Mouse (Mus musculus) gastrocnemius, adult 2 months (tissue): ENCODE measurements around the gene Ralgapa2. TPM values are rescaled to one million over a fixed set of nuclear protein-coding genes. Genes with fewer than 3 reads are reported as not detected.
A peak's percentile ranks its signal among the peaks of the same experiment; 100 is the strongest.

Experiments used
- DNase-seq: peaks from one replicate; pipeline ENCODE4 v3.0.0; 2022
- H3K27ac ChIP-seq: fragments of 200-600 bp; 2 replicates; pipeline ENCODE4 v1.8.1; 2022; ENCODE audit warnings: mild to moderate bottlenecking
- H3K4me3 ChIP-seq: fragments of 200-600 bp; 2 replicates; pipeline ENCODE4 v1.8.1; 2022; ENCODE audit warnings: mild to moderate bottlenecking, moderate library complexity
- CTCF ChIP-seq: fragments of 200-600 bp; IDR thresholded peaks from 2 replicates; pipeline ENCODE4 v1.8.1; 2022; ENCODE audit warnings: antibody characterized with exemption, mild to moderate bottlenecking, moderate library complexity
- intact Hi-C: fragments of 180-260 bp; cut with DNase I; formaldehyde crosslinking; loops from one replicate; pipeline ENCODE4 v1.15.1; 2025
- total RNA-seq, 2 experiments: library from RNA; stranded (reverse); gene quantifications; 2 replicates each; pipeline ENCODE4 v1.2.3; 2021

Ralgapa2 gene
- total RNA-seq, 2 experiments from 2014 or later: 5.8 to 9.6 TPM

GRCm38 (mm10) chr2:146221076-146221928 is 290.8 kb downstream of the Ralgapa2 start, which contains the start of gene Insm1:
TSS of gene Insm1 (plus strand) at chr2:146221921.
- intact Hi-C loops: no loop called here
- TF ChIP-seq CTCF: no peak

GRCm38 (mm10) chr2:146220591-146221075 is 291.5 kb downstream of the Ralgapa2 start:
- TF ChIP-seq CTCF: no peak
- H3K27ac ChIP-seq: no peak overlapping the region
- H3K4me3 ChIP-seq: peak overlapping the region; percentile 73
- DNase-seq: no peak
- intact Hi-C loops: no loop called here

More at GRCm38 (mm10) chr2:146221076-146221928, 290.8 kb downstream of the Ralgapa2 start, which contains the start of gene Insm1:
- Histone ChIP-seq H3K4me3 (peak within 1 kb of the TSS; percentile 73), H3K27ac (no peak within 1 kb of the TSS)
- peak; percentile 47 for DNase-seq

- DNase-seq: no peak
- H3K4me3 ChIP-seq: no peak overlapping the region
- intact Hi-C loops: loop anchor here (10.0 kb wide), 1 partner anchor 165 kb away; no protein-coding TSS in a partner anchor
- no peak overlapping the region for H3K27ac ChIP-seq
- TF ChIP-seq CTCF: no peak
Observed at GRCm38 (mm10) chr2:146219791-146220190, 292.4 kb downstream of the Ralgapa2 start.

GRCm38 (mm10) chr2:146218881-146219535 is 293.1 kb downstream of the Ralgapa2 start:
- DNase-seq: peak; percentile 25
- no peak for TF ChIP-seq CTCF
- intact Hi-C loops: loop anchor here (10.0 kb wide), 1 partner anchor 166 kb away; no protein-coding TSS in a partner anchor
- no peak overlapping the region for H3K27ac ChIP-seq
- no peak overlapping the region for H3K4me3 ChIP-seq

GRCm38 (mm10) chr2:146218161-146218691 is 293.9 kb downstream of the Ralgapa2 start:
- Histone ChIP-seq H3K4me3 (peak overlapping the region; percentile 55), H3K27ac (no peak overlapping the region)
- no peak for TF ChIP-seq CTCF
- intact Hi-C loops: loop anchor here (10.0 kb wide), 1 partner anchor 167 kb away; no protein-coding TSS in a partner anchor
- peak; percentile 21 for DNase-seq

- DNase-seq: no peak
Observed at GRCm38 (mm10) chr2:146217227-146217980, 294.7 kb downstream of the Ralgapa2 start.

GRCm38 (mm10) chr2:146216111-146217064 is 295.8 kb downstream of the Ralgapa2 start:
- DNase-seq: no peak
- TF ChIP-seq CTCF: no peak
- intact Hi-C loops: loop anchor here (10.0 kb wide), 1 partner anchor 168 kb away; no protein-coding TSS in a partner anchor
- no peak overlapping the region for H3K4me3 ChIP-seq
- H3K27ac ChIP-seq: no peak overlapping the region

More at GRCm38 (mm10) chr2:146217227-146217980, 294.7 kb downstream of the Ralgapa2 start:
- Histone ChIP-seq H3K27ac (no peak overlapping the region), H3K4me3 (no peak overlapping the region)
- intact Hi-C loops: loop anchor here (10.0 kb wide), 1 partner anchor 167 kb away; no protein-coding TSS in a partner anchor
- TF ChIP-seq CTCF: no peak

GRCm38 (mm10) chr2:146214715-146215114 is 297.4 kb downstream of the Ralgapa2 start:
- peak; percentile 71 for TF ChIP-seq CTCF
- Histone ChIP-seq H3K4me3 (no peak overlapping the region), H3K27ac (no peak overlapping the region)
- intact Hi-C loops: loop anchor here (2.0 to 10.0 kb wide), 2 partner anchors 170 to 200 kb away; no protein-coding TSS in a partner anchor
- peak; percentile 40 for DNase-seq

- intact Hi-C loops: loop anchor here (10.0 kb wide), 1 partner anchor 174 kb away; no protein-coding TSS in a partner anchor
Observed at GRCm38 (mm10) chr2:146210968-146211367, 301.2 kb downstream of the Ralgapa2 start.

GRCm38 (mm10) chr2:146197947-146198346 is 314.2 kb downstream of the Ralgapa2 start:
- no peak for DNase-seq
- intact Hi-C loops: no loop called here
- Histone ChIP-seq H3K27ac (no peak overlapping the region), H3K4me3 (no peak overlapping the region)
- no peak for TF ChIP-seq CTCF

More at GRCm38 (mm10) chr2:146210968-146211367, 301.2 kb downstream of the Ralgapa2 start:
- Histone ChIP-seq H3K27ac (no peak overlapping the region), H3K4me3 (no peak overlapping the region)
- no peak for TF ChIP-seq CTCF
- DNase-seq: no peak

- Histone ChIP-seq H3K4me3 (no peak overlapping the region), H3K27ac (no peak overlapping the region)
- intact Hi-C loops: no loop called here
- TF ChIP-seq CTCF: no peak
- DNase-seq: no peak
Observed at GRCm38 (mm10) chr2:146196126-146196525, 316.0 kb downstream of the Ralgapa2 start.
